Mouse (Mus musculus) bone marrow macrophage, adult 2 months (primary cell): ENCODE results near the gene Iqch.

Source experiments
- CTCF ChIP-seq: IDR thresholded peaks from 2 replicates; pipeline ENCODE4 v1.5.1; 2012; ENCODE audit warnings: low read depth, mild to moderate bottlenecking, low read length, moderate library complexity
- POLR2A ChIP-seq: IDR thresholded peaks from 2 replicates; pipeline ENCODE4 v1.6.1; 2012; ENCODE audit warnings: mild to moderate bottlenecking, low read depth, low read length, borderline replicate concordance

DNA sequence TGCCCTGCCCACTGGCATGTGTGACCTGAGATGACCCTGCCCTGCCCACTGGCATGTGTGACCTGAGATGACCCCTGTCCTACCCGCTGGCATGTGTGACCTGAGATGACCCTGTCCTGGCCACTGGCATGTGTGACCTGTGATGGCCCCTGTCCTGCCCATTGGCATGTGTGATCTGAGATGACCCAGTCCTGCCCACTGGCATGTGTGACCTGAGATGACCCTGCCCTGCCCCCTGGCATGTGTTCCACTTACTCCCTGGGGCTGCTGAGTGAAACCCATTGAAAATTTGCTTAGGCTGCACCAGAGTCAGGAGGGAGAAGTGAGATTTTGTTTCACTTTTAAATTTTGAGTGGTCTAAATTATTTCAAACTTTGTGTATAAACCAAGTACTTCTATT is 46.0 kb downstream of the Iqch start:
- TF ChIP-seq POLR2A (no peak), CTCF (no peak)
